Mouse (Mus musculus): ENCODE data around the gene Olfr715b. TPM values are rescaled to one million over a fixed set of nuclear protein-coding genes. Genes with fewer than 3 reads are reported as not detected.

The Olfr715b gene
- not detected for polyA plus RNA-seq (2014; fragmentation: Illumina TruSeq; extraction: RNeasy Lipid Tissue Mini Kit (QIAGEN cat#74804); ENCODE audit: low read depth, low replicate concordance)

DNA sequence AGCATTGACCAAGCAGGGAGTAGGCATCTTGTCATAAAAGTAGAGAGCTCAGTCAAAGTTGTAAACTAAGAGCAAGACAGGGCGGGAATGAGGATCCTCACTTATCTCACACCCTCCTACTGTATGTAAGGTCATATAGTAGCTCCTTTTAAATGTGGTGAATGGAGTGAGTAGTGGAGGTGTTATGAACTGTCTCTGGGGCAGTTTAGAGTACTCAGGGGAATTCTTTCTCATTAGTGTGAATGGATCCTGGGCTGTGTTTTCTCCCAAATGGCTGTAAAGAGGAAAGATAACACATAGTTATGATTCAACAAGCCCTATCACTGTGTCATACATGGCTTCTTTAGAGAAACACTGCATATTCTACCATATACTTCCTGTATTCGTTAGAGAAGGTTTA, at the start of gene Olfr715b:
Olfr715b (minus strand) TSS at position 101 of the 400 bp plus-strand sequence.

GRCm38 (mm10) chr7:107138027-107138426, 27.9 kb upstream of the Olfr715b start, which contains the start of gene Olfr716:
Gene Olfr716, plus strand, starts transcription at chr7:107138327.

GRCm38 (mm10) chr7:107130983-107131382, 20.8 kb upstream of the Olfr715b start, which contains the start of gene Olfr715:
Gene Olfr715, minus strand, starts transcription at chr7:107131083.

GRCm38 (mm10) chr7:107092920-107093319, 17.2 kb downstream of the Olfr715b start, which contains the start of gene Olfr17:
Gene Olfr17, plus strand, starts transcription at chr7:107093220.

DNA sequence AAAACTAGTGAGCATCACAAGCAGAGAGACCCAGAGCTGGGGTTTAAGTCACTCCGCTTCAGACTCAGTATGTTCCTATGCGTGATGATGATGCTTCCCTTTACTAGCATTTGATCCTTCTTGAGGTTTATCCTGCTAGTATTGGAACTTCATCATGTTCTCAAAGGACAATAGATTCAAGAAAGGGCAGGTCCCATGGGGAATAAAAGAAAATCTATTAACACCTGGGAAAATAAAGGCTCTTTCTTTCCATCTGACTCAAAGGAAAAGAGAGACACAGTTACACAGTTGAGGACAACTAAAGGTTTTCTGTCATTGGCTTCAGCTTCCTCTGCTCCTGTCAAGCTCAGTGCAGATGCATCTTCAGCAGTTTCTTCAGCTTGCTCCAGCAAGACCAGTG, 39.5 kb downstream of the Olfr715b start, which contains the start of gene Olfr714:
Olfr714 (plus strand) TSS at position 301 of the 400 bp plus-strand sequence.

Other genes with a start within 250 kb of the Olfr715b start
- not detected for gene Olfr704, start 247.2 kb downstream of the Olfr715b start, polyA plus RNA-seq (2014; fragmentation: Illumina TruSeq; extraction: RNeasy Lipid Tissue Mini Kit (QIAGEN cat#74804); ENCODE audit: low read depth, low replicate concordance)
- gene Olfr705, start 233.5 kb downstream of the Olfr715b start, polyA plus RNA-seq (2014; fragmentation: Illumina TruSeq; extraction: RNeasy Lipid Tissue Mini Kit (QIAGEN cat#74804); ENCODE audit: low read depth, low replicate concordance) = not detected
- gene Olfr706, start 222.2 kb downstream of the Olfr715b start, polyA plus RNA-seq (2014; fragmentation: Illumina TruSeq; extraction: RNeasy Lipid Tissue Mini Kit (QIAGEN cat#74804); ENCODE audit: low read depth, low replicate concordance) = not detected
- not detected for gene Olfr707, start 209.1 kb downstream of the Olfr715b start, polyA plus RNA-seq (2014; fragmentation: Illumina TruSeq; extraction: RNeasy Lipid Tissue Mini Kit (QIAGEN cat#74804); ENCODE audit: low read depth, low replicate concordance)
- gene Olfr1532-ps1, start 202.4 kb downstream of the Olfr715b start, polyA plus RNA-seq (2014; fragmentation: Illumina TruSeq; extraction: RNeasy Lipid Tissue Mini Kit (QIAGEN cat#74804); ENCODE audit: low read depth, low replicate concordance) = not detected
- gene Olfr709-ps1, start 178.2 kb downstream of the Olfr715b start, polyA plus RNA-seq (2014; fragmentation: Illumina TruSeq; extraction: RNeasy Lipid Tissue Mini Kit (QIAGEN cat#74804); ENCODE audit: low read depth, low replicate concordance) = not detected
- not detected for gene Olfr710, start 162.1 kb downstream of the Olfr715b start, polyA plus RNA-seq (2014; fragmentation: Illumina TruSeq; extraction: RNeasy Lipid Tissue Mini Kit (QIAGEN cat#74804); ENCODE audit: low read depth, low replicate concordance)
- gene Olfr6, start 146.4 kb downstream of the Olfr715b start, polyA plus RNA-seq (2014; fragmentation: Illumina TruSeq; extraction: RNeasy Lipid Tissue Mini Kit (QIAGEN cat#74804); ENCODE audit: low read depth, low replicate concordance) = not detected
- not detected for gene Olfr711, start 134.9 kb downstream of the Olfr715b start, polyA plus RNA-seq (2014; fragmentation: Illumina TruSeq; extraction: RNeasy Lipid Tissue Mini Kit (QIAGEN cat#74804); ENCODE audit: low read depth, low replicate concordance)
- gene Olfr2, start 104.3 kb downstream of the Olfr715b start, polyA plus RNA-seq (2014; fragmentation: Illumina TruSeq; extraction: RNeasy Lipid Tissue Mini Kit (QIAGEN cat#74804); ENCODE audit: low read depth, low replicate concordance) = not detected
- gene Olfr713, start 79.2 kb downstream of the Olfr715b start, polyA plus RNA-seq (2014; fragmentation: Illumina TruSeq; extraction: RNeasy Lipid Tissue Mini Kit (QIAGEN cat#74804); ENCODE audit: low read depth, low replicate concordance) = not detected
- not detected for gene Olfr714, start 39.4 kb downstream of the Olfr715b start, polyA plus RNA-seq (2014; fragmentation: Illumina TruSeq; extraction: RNeasy Lipid Tissue Mini Kit (QIAGEN cat#74804); ENCODE audit: low read depth, low replicate concordance)
- not detected for gene Olfr17, start 17.1 kb downstream of the Olfr715b start, polyA plus RNA-seq (2014; fragmentation: Illumina TruSeq; extraction: RNeasy Lipid Tissue Mini Kit (QIAGEN cat#74804); ENCODE audit: low read depth, low replicate concordance)
- not detected for gene Olfr715, start 20.7 kb upstream of the Olfr715b start, polyA plus RNA-seq (2014; fragmentation: Illumina TruSeq; extraction: RNeasy Lipid Tissue Mini Kit (QIAGEN cat#74804); ENCODE audit: low read depth, low replicate concordance)
- not detected for gene Olfr716, start 28.0 kb upstream of the Olfr715b start, polyA plus RNA-seq (2014; fragmentation: Illumina TruSeq; extraction: RNeasy Lipid Tissue Mini Kit (QIAGEN cat#74804); ENCODE audit: low read depth, low replicate concordance)
- not detected for gene Nlrp14, start 56.6 kb upstream of the Olfr715b start, polyA plus RNA-seq (2014; fragmentation: Illumina TruSeq; extraction: RNeasy Lipid Tissue Mini Kit (QIAGEN cat#74804); ENCODE audit: low read depth, low replicate concordance)
- gene Rbmxl2, start 99.1 kb upstream of the Olfr715b start, polyA plus RNA-seq (2014; fragmentation: Illumina TruSeq; extraction: RNeasy Lipid Tissue Mini Kit (QIAGEN cat#74804); ENCODE audit: low read depth, low replicate concordance) = not detected